Comparison of ENCODE assay signal across 6 mouse cellular contexts in the genomic region with DNA sequence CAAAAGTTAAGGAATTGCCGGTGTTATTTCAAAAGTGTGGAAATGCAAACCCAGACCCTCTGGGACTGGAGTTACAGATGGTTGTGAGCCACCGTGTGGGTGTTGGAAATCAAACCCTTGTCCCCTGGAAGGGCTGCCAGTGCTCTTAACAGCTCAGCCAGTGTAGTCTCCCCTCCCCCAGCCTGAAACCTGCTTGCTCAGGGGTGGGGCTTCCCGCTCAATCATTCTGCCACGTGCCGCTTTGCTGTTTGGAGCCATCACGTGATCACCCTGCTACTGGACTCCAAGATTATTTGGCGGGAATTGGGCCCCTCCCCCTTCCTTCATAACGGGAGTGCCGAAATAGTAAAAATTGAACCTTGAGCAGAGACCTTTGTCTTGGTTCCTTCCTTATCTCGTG.
A peak's percentile ranks its signal among the peaks of the same experiment; 100 is the strongest.
DNase-seq lines count a peak whose midpoint lies in the region.

No protein-coding gene starts in this region.

- peak; percentile 61 for DNase-seq in ES-CJ7 (ENCODE audit: low read depth, low spot score)
- peak; percentile 10 for DNase-seq in adrenal gland, postnatal 10 days
- DNase-seq in kidney, adult 9 months: peak; percentile 33
- peak; percentile 20 to 44 for DNase-seq in kidney, postnatal 36 days
- peak; percentile 49 for DNase-seq in thymus, postnatal 14 days
- DNase-seq in thymus, postnatal 4 days: peak; percentile 57

Comparison
In these comparisons a context has a peak if more than half of its experiments do, and no peak if none do; other contexts are left out.
1. Peak in every context shown above with its lines: DNase-seq.
2. DNase-seq: peak in every context shown above with its lines; median percentile 61 in ES-CJ7; 57 in thymus, postnatal 4 days; 49 in thymus, postnatal 14 days; 33 in kidney, adult 9 months; 32 in kidney, postnatal 36 days; 10 in adrenal gland, postnatal 10 days.